Mouse (Mus musculus) heart, embryonic 11.5 days (tissue): ENCODE measurements around the gene Gm3854. TPM values are rescaled to one million over a fixed set of nuclear protein-coding genes. Genes with fewer than 3 reads are reported as not detected.
A peak's percentile ranks its signal among the peaks of the same experiment; 100 is the strongest.
"Not testable (repeated sequence)": the region's sequence is repeated elsewhere in the genome, so short reads cannot be mapped to it uniquely, and the experiment has no call there.

ENCODE experiments used
- ATAC-seq: fragments of 200-750 bp; cut with Nextera tagmentation; replicated peaks from 2 replicates; pipeline ENCODE4 v1.8.0; 2017; ENCODE audit warnings: moderate library complexity; ENCODE audit not compliant: insufficient number of reproducible peaks, low FRiP score, low TSS enrichment
- H3K27ac ChIP-seq: fragments of 300-500 bp; sonication (generic); 2 replicates; pipeline ENCODE4 v1.5.1; 2014; ENCODE audit warnings: mild to moderate bottlenecking, low read depth, low read length
- H3K27me3 ChIP-seq: fragments of 300-500 bp; sonication (generic); 2 replicates; pipeline ENCODE4 v1.6.1; 2014; ENCODE audit warnings: mild to moderate bottlenecking, low read length, mixed read lengths; ENCODE audit not compliant: control insufficient read depth, insufficient read depth
- H3K36me3 ChIP-seq: fragments of 300-500 bp; sonication (generic); 2 replicates; pipeline ENCODE4 v1.6.1; 2014; ENCODE audit warnings: mild to moderate bottlenecking, low read length, moderate library complexity, mixed read lengths; ENCODE audit not compliant: control insufficient read depth, insufficient read depth
- H3K4me1 ChIP-seq: fragments of 300-500 bp; sonication (generic); 2 replicates; pipeline ENCODE4 v1.6.1; 2014; ENCODE audit warnings: low read length; ENCODE audit not compliant: control insufficient read depth, insufficient read depth
- H3K4me2 ChIP-seq: fragments of 300-500 bp; sonication (generic); 2 replicates; pipeline ENCODE4 v1.6.1; 2014; ENCODE audit warnings: mild to moderate bottlenecking, moderate library complexity
- H3K4me3 ChIP-seq: fragments of 300-500 bp; sonication (generic); 2 replicates; pipeline ENCODE4 v1.5.1; 2014; ENCODE audit warnings: low read depth, low read length
- H3K9ac ChIP-seq: fragments of 300-500 bp; sonication (generic); 2 replicates; pipeline ENCODE4 v1.6.1; 2014; ENCODE audit warnings: mild to moderate bottlenecking, low read depth, low read length, moderate library complexity
- H3K9me3 ChIP-seq: fragments of 300-500 bp; sonication (generic); replicated peaks from 2 replicates; pipeline ENCODE4 v1.6.1; 2016; ENCODE audit warnings: low read length; ENCODE audit not compliant: control insufficient read depth
- WGBS: fragments of 180-500 bp; shearing (Covaris S2); extraction: QIAGEN DNeasy Blood & Tissue Kit; methylation state at CpG from one replicate; pipeline ENCODE4 v1.1.7; 2014; ENCODE audit not compliant: insufficient replicate concordance; 5-methylcytosine and 5-hydroxymethylcytosine counted together
- polyA plus RNA-seq: library from polyadenylated mRNA; unstranded; fragments of >200 nt; fragmentation: Nextera tagmentation; extraction: Ambion mirVana; gene quantifications from 2 replicates; pipeline ENCODE4 v1.2.1, GENCODE M21; 2014

Gene Gm3854
- 1.1 and 2.4 TPM in 2 replicates for polyA plus RNA-seq

DNA sequence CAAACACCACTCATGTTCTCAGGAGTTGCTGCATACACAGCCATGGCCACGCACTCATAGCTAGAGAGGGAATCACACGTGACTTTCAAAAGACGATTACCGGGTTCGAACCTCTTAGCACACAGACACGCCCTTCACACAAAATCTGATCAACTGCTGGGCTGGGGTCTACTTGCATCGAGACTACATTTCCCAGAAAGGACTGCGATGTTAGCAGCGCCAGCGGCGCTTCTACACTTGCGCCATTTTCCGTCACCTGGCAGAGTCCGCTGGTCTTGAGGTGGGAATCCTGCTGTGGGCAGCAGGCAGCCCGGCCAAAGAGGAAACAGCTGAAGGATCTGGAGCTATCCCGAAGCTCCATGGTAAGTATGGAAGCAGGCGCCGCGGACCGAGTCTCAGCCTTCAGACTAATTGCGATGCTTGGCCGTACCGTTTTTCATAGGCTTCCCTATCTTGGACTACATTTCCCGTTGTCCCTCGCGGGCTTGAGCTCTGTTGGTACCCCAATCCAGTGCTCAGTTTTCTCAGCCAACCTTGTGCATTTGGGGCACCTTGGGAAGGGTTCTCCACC lies at the start of gene Gm3854:
Gm3854 (plus strand) TSS at position 259 of the 571 bp plus-strand sequence.
- Histone ChIP-seq H3K27ac (no peak within 1 kb of the TSS), H3K4me2 (peak within 1 kb of the TSS; percentile 63), H3K4me3 (peak within 1 kb of the TSS; percentile 69), H3K36me3 (no peaks in the 10 kb centered on the region), H3K9ac (peak within 1 kb of the TSS; percentile 77), H3K9me3 (no peaks in the 10 kb centered on the region), H3K4me1 (no peaks in the 10 kb centered on the region), H3K27me3 (no peaks in the 10 kb centered on the region)
- under 1% methylated on average over 26 of the region's 26 CpGs for WGBS
- ATAC-seq: peak; percentile 83

GRCm38 (mm10) chr7:6300796-6301195 lies 42.8 kb upstream of the Gm3854 start:
- H3K4me3 ChIP-seq, H3K9me3 ChIP-seq, H3K27ac ChIP-seq, ATAC-seq, H3K9ac ChIP-seq, H3K4me1 ChIP-seq, H3K4me2 ChIP-seq, H3K27me3 ChIP-seq: not testable (repeated sequence)
- WGBS: 73% methylated on average over 11 of the region's 11 CpGs
- peaks cover 13% of the 10 kb centered on the region for H3K36me3 ChIP-seq

GRCm38 (mm10) chr7:6330458-6331232 lies 12.9 kb upstream of the Gm3854 start:
- 18% methylated on average over 23 of the region's 23 CpGs for WGBS
- Histone ChIP-seq H3K36me3 (no peaks in the 10 kb centered on the region; the same call in 1 of the 2 replicates), H3K4me2 (peak overlapping the region; percentile 74), H3K4me3 (peak overlapping the region; percentile 56), H3K9ac (peak overlapping the region; percentile 87), H3K27me3 (no peaks in the 10 kb centered on the region), H3K4me1 (no peaks in the 10 kb centered on the region; the same call in 1 of the 2 replicates), H3K27ac (peak overlapping the region; percentile 60), H3K9me3 (no peaks in the 10 kb centered on the region)
- peak; percentile 71 for ATAC-seq

DNA sequence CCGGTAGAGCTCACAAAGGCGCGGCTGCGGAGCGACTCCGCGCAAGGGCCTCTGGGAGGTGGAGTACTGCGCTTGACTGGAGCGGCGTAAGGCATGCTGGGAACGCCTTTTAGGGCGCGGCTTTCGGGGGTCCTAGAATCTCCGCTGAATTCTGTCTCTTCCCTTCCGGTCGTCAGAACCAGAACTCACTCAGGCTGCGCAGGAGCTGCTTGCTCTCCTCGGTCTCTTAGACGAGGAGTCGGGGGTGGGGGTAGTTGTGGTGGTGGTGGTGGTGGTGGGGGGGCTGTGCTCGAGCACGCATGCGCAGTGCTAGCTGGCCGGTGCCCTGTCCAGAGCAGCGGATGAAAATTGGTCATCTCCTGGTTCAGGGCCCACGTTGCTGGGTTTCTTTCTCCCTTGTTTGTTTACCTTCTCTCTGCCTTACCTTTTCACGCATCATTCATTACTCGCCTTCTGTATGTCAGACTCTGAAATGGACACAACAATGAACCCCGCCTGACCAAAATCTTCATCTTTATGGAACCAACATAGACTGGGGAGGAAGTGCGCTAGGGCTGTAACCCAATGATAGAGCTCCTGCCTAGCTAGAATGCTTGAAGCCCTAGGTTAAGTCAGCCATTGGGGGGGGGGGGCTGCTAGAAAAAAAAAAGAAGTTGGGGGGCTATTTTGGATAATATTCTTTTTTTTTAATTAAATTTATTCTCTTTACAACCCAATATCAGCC lies 12.2 kb upstream of the Gm3854 start, which contains the start of gene Zfp583:
Zfp583 (minus strand) TSS at position 53 of the 724 bp plus-strand sequence.
- Histone ChIP-seq H3K36me3 (no peaks in the 10 kb centered on the region), H3K4me1 (no peaks in the 10 kb centered on the region; the same call in 1 of the 2 replicates), H3K9ac (peak within 1 kb of the TSS; percentile 87), H3K4me3 (peak within 1 kb of the TSS; percentile 56), H3K27me3 (no peaks in the 10 kb centered on the region), H3K27ac (peak within 1 kb of the TSS; percentile 60), H3K4me2 (peak within 1 kb of the TSS; percentile 74), H3K9me3 (no peaks in the 10 kb centered on the region)
- ATAC-seq: peak; percentile 95
- WGBS: 6% methylated on average over 31 of the region's 31 CpGs

DNA sequence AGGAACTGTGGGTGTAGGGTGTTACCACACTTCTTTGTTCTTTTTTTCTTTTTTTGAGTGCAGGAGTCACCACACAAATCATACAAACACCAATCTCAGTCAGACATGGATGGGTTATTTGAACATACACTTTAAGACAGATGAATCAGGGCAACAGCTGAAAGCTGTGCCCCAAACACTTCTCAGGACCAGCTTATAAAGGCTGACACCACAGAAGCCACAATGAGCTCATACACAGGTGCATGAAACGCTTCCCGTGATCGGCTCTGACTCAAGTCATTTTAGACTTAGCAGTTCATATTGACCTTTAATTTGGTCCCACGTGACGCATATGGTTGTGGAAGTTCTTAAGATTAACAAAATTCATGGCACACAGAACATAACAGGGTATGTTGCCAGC lies 3.7 kb upstream of the Gm3854 start:
- Histone ChIP-seq H3K36me3 (no peaks in the 10 kb centered on the region), H3K4me2 (no peak overlapping the region), H3K27me3 (no peaks in the 10 kb centered on the region), H3K9ac (no peak overlapping the region), H3K27ac (no peak overlapping the region), H3K4me1 (no peaks in the 10 kb centered on the region), H3K9me3 (no peaks in the 10 kb centered on the region), H3K4me3 (no peak overlapping the region)
- WGBS: 72% methylated on average over 5 of the region's 5 CpGs
- no peak for ATAC-seq

DNA sequence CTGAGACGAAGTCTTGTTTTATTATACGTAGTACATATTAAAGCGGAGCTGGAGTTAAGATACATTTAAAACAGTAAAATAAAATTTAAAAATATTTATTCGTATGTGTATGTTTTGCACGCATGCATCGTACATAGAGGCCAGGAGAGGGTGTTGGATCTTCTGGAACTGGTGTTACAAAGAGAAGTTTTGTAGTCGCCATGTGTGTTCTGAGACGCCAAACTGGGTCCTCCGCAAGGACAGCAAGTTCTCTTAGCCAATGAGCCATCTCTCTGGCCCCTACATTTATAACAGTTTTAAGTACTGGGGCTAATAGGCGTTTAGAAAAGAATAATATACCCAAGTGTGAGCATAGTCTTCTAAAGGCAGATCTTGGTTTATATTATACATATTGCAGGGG lies 565 bp downstream of the Gm3854 start:
- 33% methylated on average over 10 of the region's 10 CpGs for WGBS
- Histone ChIP-seq H3K9ac (no peak overlapping the region), H3K4me3 (peak overlapping the region; percentile 69), H3K36me3 (no peaks in the 10 kb centered on the region), H3K9me3 (no peaks in the 10 kb centered on the region), H3K4me2 (peak overlapping the region; percentile 63), H3K27ac (no peak overlapping the region), H3K4me1 (no peaks in the 10 kb centered on the region), H3K27me3 (no peaks in the 10 kb centered on the region)
- no peak for ATAC-seq

DNA sequence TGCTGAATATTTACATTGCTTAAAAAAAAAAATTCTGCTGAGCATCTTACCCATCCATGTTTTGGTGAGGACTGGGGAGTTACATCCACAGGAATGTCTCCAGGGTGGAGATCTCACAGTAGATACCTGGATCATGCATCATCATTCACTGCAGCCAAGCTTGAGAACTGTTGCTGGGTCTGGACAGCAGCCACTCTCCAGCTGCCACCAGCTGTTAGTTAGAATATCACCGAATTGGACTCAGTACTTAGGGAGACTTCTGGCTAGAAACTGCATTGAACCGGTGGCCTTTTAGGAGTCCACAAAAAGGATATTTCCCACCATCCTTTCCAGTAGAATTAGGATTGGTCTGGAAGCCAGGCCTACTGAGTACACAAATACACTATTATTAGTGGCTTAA lies 14.6 kb downstream of the Gm3854 start:
- Histone ChIP-seq H3K36me3 (peaks cover 2% of the 10 kb centered on the region; the same call in 1 of the 2 replicates), H3K4me3 (no peak overlapping the region), H3K9me3 (no peaks in the 10 kb centered on the region), H3K27me3 (no peaks in the 10 kb centered on the region), H3K4me1 (no peaks in the 10 kb centered on the region), H3K4me2 (no peak overlapping the region), H3K27ac (no peak overlapping the region), H3K9ac (no peak overlapping the region)
- 68% methylated on average over 2 of the region's 2 CpGs for WGBS
- no peak for ATAC-seq

GRCm38 (mm10) chr7:6358937-6359590 lies 15.5 kb downstream of the Gm3854 start:
- Histone ChIP-seq H3K9ac (no peak overlapping the region), H3K4me2 (no peak overlapping the region), H3K9me3 (no peaks in the 10 kb centered on the region), H3K4me1 (no peaks in the 10 kb centered on the region), H3K36me3 (no peaks in the 10 kb centered on the region), H3K4me3 (no peak overlapping the region), H3K27me3 (no peaks in the 10 kb centered on the region), H3K27ac (no peak overlapping the region)
- WGBS: 48% methylated on average over 10 of the region's 10 CpGs
- no peak for ATAC-seq
